Mouse (Mus musculus): ENCODE data around the gene Mapt.
"Not testable (repeated sequence)": the region's sequence is repeated elsewhere in the genome, so short reads cannot be mapped to it uniquely, and the experiment has no call there.

Mapt gene

DNA sequence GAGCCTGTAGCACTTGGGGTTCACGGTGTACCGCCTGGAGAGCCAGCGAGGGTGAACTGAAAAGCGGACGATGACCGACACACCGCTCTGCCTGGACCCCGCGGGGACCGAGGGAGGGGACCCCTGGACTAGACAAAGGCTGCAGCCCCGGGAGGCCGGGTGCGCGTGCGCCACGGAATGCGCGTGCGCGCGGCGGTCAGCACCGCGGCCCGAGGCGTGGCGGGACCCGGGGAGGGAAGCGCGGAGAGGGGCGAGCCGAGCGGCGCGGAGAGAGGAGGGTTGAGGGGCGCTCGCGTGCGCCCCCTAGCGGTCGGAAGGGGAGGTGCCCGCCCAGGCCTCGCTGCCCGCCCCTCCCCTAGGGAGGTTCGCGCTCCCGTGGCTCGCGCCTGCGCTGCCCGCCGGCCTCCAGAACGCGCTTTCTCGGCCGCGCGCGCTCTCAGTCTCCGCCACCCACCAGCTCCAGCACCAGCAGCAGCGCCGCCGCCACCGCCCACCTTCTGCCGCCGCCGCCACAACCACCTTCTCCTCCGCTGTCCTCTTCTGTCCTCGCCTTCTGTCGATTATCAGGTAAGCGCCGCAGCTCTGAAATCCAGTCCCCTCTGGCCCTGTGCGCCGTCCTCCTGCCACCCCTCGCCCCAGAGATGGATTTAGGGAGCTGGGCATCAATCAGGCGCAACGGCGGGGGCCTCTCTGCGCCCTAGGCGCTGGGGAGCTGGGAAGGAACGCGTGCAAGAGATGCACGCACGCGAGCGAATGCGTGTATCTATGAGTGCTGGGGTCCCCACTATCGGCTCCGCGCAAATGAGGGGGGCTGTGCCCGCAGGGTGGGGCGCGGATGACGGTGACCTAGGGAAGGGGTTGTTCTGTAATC, at the start of gene Mapt:
Mapt (plus strand) TSS at position 350 of the 871 bp plus-strand sequence.
- Histone ChIP-seq H3K27me3 (ENCODE audit: control insufficient read depth, insufficient read depth, low read length, poor library complexity, severe bottlenecking) (peaks cover 2% of the 10 kb centered on the region; the same call in 1 of the 2 replicates), H3K36me3 (ENCODE audit: control insufficient read depth, insufficient read depth, low read length, poor library complexity, severe bottlenecking) (no peaks in the 10 kb centered on the region)
- peak; percentile 77 for DNase-seq (ENCODE audit: low read depth, low spot score)

DNA sequence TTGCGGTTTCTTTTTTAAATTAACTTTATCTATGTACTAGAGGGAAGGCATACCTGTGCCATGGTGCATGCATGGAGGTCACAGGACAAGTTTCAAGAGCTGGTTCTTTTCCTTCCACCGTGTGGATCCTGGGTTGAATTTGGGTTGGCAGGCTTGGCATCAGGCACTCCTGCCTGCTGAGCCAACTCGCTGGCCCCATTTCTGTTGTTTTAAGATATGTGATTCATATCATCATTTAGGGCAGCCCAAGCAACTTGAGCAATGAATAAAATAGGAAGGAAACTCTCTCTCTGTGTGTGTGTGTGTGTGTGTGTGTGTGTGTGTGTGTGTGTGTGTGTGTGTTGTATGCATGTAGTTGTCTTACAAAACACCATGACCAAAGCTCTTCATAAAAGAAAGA, 49.0 kb upstream of the Mapt start:
- Histone ChIP-seq H3K36me3 (ENCODE audit: control insufficient read depth, insufficient read depth, low read length, poor library complexity, severe bottlenecking) (no peaks in the 10 kb centered on the region), H3K27me3 (ENCODE audit: control insufficient read depth, insufficient read depth, low read length, poor library complexity, severe bottlenecking) (no peaks in the 10 kb centered on the region)
- no peak for DNase-seq (ENCODE audit: low read depth, low spot score)

DNA sequence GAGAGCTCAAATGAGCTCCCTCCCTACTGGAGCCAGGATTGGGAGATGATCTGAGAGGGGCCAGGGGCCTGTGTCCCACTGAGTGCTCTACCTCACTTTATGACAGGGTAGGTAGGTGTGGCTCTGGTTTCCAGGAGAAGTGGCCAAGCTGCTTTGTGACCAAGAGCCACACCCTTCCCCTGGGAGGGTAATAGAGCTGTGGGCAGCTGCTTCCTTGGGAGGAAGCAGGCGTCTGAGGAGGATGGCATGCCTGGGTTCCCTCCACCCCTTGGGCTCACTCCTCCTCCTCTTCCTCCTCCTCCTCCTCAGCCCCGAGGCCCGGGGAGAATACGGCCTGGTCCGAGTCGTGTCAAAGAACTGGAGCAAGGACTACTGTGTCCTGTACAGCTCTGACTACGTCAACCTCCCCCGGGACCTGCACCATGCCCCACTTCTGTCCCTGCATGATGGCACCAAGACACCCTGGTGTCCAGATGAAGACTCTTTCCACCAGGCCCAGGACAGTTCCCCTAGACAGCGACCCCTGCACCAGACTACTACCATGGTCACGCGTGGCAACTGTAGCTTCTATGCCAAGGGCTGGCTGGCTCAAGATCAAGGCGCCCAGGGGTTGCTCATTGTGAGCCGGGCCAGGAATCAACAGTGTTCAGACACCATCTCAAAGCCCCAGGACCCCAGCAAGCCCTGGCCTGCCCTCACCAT, 44.9 kb upstream of the Mapt start, which contains the start of gene Sppl2c:
Sppl2c (plus strand) TSS at position 193 of the 702 bp plus-strand sequence.
- DNase-seq (ENCODE audit: low read depth, low spot score): no peak
- no peaks in the 10 kb centered on the region for H3K27me3 ChIP-seq (ENCODE audit: control insufficient read depth, insufficient read depth, low read length, poor library complexity, severe bottlenecking)
- H3K36me3 ChIP-seq (ENCODE audit: control insufficient read depth, insufficient read depth, low read length, poor library complexity, severe bottlenecking): no peaks in the 10 kb centered on the region

DNA sequence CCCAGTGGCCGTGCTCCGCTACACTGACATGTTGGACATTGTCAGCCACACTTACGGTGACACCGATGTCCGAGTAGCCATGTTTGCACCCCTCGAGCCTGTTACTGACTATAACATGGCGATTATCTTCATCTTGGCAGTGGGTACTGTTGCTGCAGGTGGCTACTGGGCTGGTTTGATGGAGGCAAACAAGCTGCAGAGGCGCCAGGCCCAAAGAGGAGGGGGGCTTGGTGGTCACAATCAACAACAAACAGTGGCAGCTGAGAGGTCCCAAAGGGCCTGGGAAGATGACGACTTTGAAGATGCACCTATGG, 44.4 kb upstream of the Mapt start:
- Histone ChIP-seq H3K36me3 (ENCODE audit: control insufficient read depth, insufficient read depth, low read length, poor library complexity, severe bottlenecking) (no peaks in the 10 kb centered on the region), H3K27me3 (ENCODE audit: control insufficient read depth, insufficient read depth, low read length, poor library complexity, severe bottlenecking) (no peaks in the 10 kb centered on the region)
- no peak for DNase-seq (ENCODE audit: low read depth, low spot score)

DNA sequence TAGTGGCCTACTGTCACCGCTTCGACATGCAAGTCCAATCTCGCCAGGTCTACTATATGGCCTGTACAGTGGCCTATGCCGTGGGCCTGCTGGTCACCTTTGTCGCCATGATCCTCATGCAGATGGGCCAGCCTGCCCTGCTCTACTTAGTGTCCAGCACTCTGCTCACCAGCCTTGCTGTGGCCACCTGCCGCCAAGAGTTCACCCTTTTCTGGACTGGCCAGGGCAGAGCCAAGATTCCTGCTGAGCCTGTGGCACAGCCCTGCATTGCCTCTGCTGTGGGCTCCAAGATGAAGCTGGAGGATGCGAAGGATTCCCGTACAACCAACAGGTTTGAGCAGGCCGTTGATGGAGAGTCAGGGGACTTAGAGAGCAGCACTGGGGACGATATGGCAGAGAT, 43.4 kb upstream of the Mapt start:
- DNase-seq (ENCODE audit: low read depth, low spot score): no peak
- H3K36me3 ChIP-seq (ENCODE audit: control insufficient read depth, insufficient read depth, low read length, poor library complexity, severe bottlenecking): no peaks in the 10 kb centered on the region
- H3K27me3 ChIP-seq (ENCODE audit: control insufficient read depth, insufficient read depth, low read length, poor library complexity, severe bottlenecking): no peaks in the 10 kb centered on the region

DNA sequence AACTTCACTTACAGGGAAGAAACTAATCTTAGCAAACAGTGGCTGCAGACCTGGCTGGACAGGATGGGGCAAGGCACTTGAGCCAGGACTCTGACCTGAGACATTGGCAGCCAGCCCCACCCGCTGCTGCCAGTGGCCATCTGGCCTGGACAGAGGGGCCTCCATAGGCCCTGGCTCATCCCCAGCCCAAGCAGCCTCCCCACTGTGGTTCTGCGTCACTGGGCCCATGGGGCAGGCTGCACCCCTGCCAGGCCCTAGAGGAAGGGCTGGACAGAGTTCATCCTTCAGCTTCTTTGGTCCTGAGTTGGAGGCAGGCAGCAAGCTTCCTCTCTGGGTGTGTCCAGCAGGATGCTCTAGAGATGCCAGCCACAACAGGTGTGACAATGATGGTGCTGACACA, 41.2 kb upstream of the Mapt start:
- Histone ChIP-seq H3K36me3 (ENCODE audit: control insufficient read depth, insufficient read depth, low read length, poor library complexity, severe bottlenecking) (no peaks in the 10 kb centered on the region), H3K27me3 (ENCODE audit: control insufficient read depth, insufficient read depth, low read length, poor library complexity, severe bottlenecking) (no peaks in the 10 kb centered on the region)
- no peak for DNase-seq (ENCODE audit: low read depth, low spot score)

DNA sequence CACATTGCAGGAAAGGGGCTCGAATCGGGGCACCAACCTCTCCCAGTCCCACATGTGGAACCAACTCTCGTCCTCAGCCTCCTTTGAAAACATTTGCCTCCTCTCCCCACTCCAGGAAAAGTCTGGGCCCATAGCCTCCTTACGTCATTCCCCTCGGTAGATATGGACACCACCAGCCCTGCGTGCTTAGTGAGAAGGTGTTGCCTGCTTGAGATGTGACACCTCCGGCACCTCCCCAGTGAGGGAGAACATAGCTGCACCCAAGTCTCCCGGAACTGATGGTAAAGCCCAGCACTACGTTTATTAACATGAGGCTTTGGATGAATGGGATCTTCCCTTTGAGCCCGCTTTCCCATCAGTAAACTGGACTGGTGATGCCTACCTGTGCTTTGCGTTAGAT, 35.8 kb upstream of the Mapt start:
- DNase-seq (ENCODE audit: low read depth, low spot score): no peak

DNA sequence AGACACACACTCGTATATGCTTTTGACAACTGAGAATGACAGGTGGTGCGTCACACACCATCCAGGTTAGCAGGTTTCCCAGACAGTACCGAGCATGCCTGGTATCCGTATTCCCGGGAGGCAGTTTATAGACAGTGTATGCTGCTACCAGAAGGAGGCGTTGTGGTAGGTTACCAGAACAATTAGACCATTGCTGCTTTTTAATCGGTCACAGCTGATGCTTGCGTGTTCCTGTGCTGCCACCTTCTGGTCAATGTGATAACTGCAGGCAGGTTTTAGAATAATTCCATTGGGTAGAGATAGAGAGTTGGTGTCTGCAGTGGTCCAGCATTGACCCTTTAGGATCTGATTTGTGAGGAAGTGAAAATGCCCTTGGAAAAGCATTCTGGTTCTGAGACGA, 35.4 kb upstream of the Mapt start:
- peak; percentile 87 for DNase-seq (ENCODE audit: low read depth, low spot score)
- Histone ChIP-seq H3K27me3 (ENCODE audit: control insufficient read depth, insufficient read depth, low read length, poor library complexity, severe bottlenecking) (no peaks in the 10 kb centered on the region), H3K36me3 (ENCODE audit: control insufficient read depth, insufficient read depth, low read length, poor library complexity, severe bottlenecking) (no peaks in the 10 kb centered on the region)

More for the DNA sequence above, 35.8 kb upstream of the Mapt start:
- Histone ChIP-seq H3K27me3 (ENCODE audit: control insufficient read depth, insufficient read depth, low read length, poor library complexity, severe bottlenecking) (no peaks in the 10 kb centered on the region), H3K36me3 (ENCODE audit: control insufficient read depth, insufficient read depth, low read length, poor library complexity, severe bottlenecking) (no peaks in the 10 kb centered on the region)

DNA sequence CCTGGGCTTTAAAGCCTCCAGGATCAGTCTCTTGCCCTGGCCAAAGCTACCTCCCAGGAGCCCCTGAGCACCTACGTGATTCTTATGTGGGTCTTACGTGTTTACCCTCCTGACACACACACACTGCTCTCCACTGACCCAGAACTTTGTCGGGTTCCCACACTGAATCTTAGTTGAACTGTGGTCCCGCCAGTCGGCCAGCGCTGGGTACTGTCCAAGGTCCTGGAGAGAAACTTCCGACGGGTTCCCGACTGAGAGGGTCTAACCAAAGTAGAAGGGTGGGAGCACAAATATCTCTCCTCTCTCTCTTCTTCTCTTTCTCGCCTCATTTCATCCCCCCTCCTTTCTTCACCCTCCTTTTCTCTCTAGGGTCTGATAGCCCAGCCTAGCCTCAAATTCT, 33.3 kb upstream of the Mapt start:
- DNase-seq (ENCODE audit: low read depth, low spot score): peak; percentile 28
- Histone ChIP-seq H3K27me3 (ENCODE audit: control insufficient read depth, insufficient read depth, low read length, poor library complexity, severe bottlenecking) (no peaks in the 10 kb centered on the region), H3K36me3 (ENCODE audit: control insufficient read depth, insufficient read depth, low read length, poor library complexity, severe bottlenecking) (no peaks in the 10 kb centered on the region)

DNA sequence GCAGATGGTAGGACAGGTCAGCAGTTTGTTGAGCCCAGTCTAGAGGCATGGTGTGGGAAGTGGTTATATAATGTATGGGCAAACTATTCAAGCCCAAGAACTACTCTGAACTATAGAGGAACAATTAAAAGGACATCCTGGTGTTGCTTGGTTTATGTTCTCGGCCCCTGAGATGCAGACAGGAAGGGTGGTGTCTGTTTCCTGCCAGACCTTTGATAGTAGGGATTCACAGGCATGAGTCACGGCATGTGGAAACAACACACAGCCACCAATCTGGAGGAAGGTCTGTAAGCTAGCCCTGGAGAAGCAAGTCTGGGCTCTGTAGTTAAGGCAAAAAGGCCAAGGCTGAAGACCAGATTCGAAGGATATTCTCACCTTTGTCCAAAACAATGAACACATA, 27.9 kb upstream of the Mapt start:
- Histone ChIP-seq H3K36me3 (ENCODE audit: control insufficient read depth, insufficient read depth, low read length, poor library complexity, severe bottlenecking) (no peaks in the 10 kb centered on the region), H3K27me3 (ENCODE audit: control insufficient read depth, insufficient read depth, low read length, poor library complexity, severe bottlenecking) (peaks cover 3% of the 10 kb centered on the region; the same call in 1 of the 2 replicates)
- DNase-seq (ENCODE audit: low read depth, low spot score): no peak

DNA sequence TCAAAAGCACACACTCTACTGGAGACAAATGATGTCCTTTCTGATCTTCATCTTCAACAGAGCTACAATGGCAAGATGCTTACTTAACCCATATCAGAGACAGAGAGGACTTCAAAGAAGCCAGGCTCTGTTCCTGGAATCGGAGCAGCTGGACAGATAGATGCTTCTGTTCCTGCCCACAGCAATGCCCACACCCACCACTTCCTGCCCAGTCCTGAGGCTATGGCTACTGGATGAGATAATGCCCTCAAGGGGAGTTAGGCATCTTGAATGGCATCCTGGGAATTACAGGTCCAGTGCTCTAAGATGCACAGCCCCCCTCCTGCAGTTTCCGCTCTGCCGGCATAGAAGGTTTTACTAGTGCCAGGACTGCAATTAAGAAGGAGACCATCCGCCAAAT, 24.6 kb upstream of the Mapt start:
- Histone ChIP-seq H3K36me3 (ENCODE audit: control insufficient read depth, insufficient read depth, low read length, poor library complexity, severe bottlenecking) (no peaks in the 10 kb centered on the region), H3K27me3 (ENCODE audit: control insufficient read depth, insufficient read depth, low read length, poor library complexity, severe bottlenecking) (peaks cover 3% of the 10 kb centered on the region; the same call in 1 of the 2 replicates)
- no peak for DNase-seq (ENCODE audit: low read depth, low spot score)

DNA sequence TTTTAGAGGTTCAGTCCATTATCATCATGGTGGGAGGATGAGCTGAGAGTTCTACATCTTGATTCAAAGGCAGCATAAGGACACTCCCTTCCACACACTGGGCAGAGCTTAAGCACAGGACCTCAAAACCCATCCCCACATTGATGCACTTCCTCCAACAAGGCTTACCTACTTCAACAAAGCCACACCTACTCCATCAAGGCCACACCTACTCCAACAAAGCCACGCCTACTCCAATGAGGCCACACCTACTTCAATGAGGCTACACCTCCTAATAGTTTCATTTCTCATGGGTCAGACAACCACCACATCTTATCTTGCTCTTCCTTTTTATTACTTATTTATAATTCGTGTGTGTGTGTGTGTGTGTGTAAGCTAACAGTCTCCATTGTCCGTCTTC, 22.1 kb upstream of the Mapt start:
- Histone ChIP-seq H3K27me3 (ENCODE audit: control insufficient read depth, insufficient read depth, low read length, poor library complexity, severe bottlenecking) (peaks cover 3% of the 10 kb centered on the region; the same call in 1 of the 2 replicates), H3K36me3 (ENCODE audit: control insufficient read depth, insufficient read depth, low read length, poor library complexity, severe bottlenecking) (no peaks in the 10 kb centered on the region)
- no peak for DNase-seq (ENCODE audit: low read depth, low spot score)

DNA sequence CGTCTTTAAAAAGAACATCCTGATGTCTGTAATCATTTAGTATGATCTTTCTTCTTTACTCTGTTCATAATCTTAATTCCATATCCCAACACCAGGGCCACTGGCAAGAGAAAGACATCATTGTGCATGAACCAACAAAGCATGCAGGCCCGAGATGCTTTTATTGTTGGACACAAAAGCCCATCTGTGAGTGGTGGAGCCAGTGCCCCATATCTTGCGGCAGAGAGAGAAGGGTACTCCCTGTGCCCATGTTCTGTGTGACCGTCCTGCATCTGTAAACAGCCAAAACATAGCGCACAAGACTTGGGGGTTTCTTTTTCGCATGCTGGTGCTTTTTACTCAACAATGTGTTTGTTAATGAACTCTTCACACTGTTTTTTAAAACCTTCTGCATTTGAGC, 19.9 kb upstream of the Mapt start:
- H3K36me3 ChIP-seq (ENCODE audit: control insufficient read depth, insufficient read depth, low read length, poor library complexity, severe bottlenecking): no peaks in the 10 kb centered on the region
- no peaks in the 10 kb centered on the region for H3K27me3 ChIP-seq (ENCODE audit: control insufficient read depth, insufficient read depth, low read length, poor library complexity, severe bottlenecking)
- DNase-seq (ENCODE audit: low read depth, low spot score): no peak

DNA sequence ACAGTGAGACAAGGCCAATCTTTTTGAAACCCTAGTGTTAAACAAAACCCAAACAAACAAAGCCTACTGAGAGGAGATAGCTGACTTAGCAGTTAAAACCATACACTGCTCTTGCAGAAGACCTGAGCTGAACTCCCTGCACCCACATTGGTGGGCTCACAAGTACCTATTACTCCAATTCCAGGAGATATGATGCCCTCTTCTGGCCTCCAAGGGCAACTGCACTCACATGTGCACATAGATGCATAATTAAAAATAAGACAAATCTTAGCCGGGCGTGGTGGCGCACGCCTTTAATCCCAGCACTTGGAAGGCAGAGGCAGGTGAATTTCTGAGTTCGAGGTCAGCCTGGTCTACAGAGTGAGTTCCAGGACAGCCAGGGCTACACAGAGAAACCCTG, 17.1 kb upstream of the Mapt start:
- H3K27me3 ChIP-seq (ENCODE audit: control insufficient read depth, insufficient read depth, low read length, poor library complexity, severe bottlenecking); DNase-seq (ENCODE audit: low read depth, low spot score); H3K36me3 ChIP-seq (ENCODE audit: control insufficient read depth, insufficient read depth, low read length, poor library complexity, severe bottlenecking): not testable (repeated sequence)

DNA sequence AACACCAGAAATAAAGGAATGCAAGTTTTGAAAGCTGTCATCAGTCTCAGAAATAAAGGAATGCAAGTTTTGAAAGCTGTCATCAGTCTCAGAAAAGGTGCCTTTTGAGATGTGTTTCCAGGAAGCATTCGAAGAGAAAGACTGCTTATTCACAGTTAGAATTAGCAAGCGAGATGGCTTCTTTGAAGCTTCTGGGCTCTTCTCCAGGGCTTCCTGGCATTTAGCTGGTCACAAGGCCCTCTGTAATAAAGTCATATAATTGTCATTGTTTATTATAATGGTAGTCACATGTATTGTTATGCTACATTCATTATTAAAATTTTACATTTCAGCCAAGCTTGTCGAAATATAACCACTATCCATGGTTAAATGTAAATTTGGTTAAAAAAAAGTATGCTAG, 13.1 kb upstream of the Mapt start:
- DNase-seq (ENCODE audit: low read depth, low spot score): no peak
- Histone ChIP-seq H3K36me3 (ENCODE audit: control insufficient read depth, insufficient read depth, low read length, poor library complexity, severe bottlenecking) (no peaks in the 10 kb centered on the region), H3K27me3 (ENCODE audit: control insufficient read depth, insufficient read depth, low read length, poor library complexity, severe bottlenecking) (no peaks in the 10 kb centered on the region)
